Mouse (Mus musculus) gastrocnemius, postnatal 25 days (tissue): ENCODE measurements around the gene Icos. TPM values are rescaled to one million over a fixed set of nuclear protein-coding genes. Genes with fewer than 3 reads are reported as not detected.

Experiments used
- DNase-seq: peaks from one replicate; pipeline ENCODE4 v3.0.0; 2022
- total RNA-seq, 2 experiments: library from RNA; stranded (reverse); gene quantifications; 1 replicate in 1 of 2; 2 replicates in 1 of 2; pipeline ENCODE4 v1.2.3; 2021

The Icos gene
- total RNA-seq, 2 experiments from 2014 or later, result not detected

DNA sequence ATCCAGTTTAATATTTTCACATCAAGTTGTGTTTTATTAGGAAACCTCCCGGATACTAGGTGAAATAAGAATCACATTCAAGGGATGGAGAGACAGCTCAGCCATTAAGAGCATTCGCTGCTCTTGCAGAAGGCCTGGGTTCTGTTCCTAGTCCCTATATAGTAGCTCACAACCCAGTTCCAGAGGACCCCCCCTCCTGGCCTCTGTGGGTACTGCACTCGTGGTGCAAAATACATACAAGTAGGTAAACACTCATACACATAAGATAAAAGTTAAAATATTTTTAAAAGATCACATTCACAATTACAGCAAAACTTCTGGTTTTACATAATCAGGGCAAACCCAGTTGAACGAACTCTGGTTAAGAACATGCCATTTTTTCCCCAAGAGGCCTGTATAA, 15.6 kb upstream of the Icos start:
- DNase-seq, result no peak

DNA sequence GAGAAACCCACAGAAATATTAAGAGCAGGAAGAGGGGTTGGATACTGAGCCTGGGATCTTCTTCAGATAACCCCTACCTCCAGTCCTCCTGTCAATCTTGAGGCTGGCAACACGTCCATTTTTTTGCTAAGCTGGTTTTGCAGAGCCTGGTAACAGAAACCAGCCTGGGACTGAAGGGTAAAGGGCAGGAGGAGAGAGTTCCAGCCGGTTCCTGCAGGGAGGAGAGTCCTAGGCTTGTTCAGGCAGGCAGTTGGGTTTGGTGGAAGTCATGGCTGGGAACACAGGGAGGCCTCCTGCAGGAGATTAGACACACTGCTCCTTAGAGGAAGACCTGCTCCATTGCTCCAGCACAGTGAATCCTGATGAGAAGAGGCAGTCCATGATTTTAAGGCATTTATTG, 10.2 kb upstream of the Icos start:
- no peak for DNase-seq

DNA sequence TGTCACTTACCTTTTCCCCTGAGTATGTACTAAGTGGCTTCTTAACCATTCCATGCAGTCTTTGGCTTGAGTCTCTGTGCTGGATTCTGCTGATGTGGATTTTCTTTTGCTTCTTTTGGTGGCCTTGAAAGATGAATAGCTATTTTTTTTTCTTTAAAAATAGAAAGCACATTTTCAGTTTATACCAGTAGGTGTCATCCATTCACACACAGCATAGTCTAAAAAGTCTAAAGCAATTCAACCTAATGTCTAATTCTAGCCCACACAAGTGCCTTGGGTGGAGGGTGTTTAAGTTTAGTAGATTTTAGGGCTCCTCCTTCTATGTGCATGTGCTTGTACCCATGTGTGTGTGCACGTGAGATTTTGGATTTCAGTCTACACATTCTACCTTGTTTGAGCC, 6.9 kb upstream of the Icos start:
- DNase-seq, result no peak

DNA sequence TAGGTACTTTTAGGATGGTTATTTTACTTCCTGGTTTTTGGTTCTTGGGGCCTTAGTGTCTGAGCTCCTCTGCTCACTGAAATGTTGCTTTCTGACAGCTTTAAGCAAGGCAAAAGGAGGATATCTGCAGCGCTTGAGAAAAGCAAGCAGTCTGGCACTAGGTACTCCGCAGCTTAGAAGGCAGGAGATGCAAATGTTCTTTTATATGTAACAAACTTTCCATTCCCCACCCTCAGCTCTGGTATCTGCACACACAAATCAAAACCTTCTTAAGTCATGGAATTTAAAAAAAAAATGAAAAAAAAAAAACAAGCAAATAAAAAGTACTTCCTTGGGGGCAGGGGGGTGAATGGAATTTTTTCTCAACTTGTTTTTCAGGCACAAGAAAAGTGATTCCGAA, 3.5 kb upstream of the Icos start:
- no peak for DNase-seq

DNA sequence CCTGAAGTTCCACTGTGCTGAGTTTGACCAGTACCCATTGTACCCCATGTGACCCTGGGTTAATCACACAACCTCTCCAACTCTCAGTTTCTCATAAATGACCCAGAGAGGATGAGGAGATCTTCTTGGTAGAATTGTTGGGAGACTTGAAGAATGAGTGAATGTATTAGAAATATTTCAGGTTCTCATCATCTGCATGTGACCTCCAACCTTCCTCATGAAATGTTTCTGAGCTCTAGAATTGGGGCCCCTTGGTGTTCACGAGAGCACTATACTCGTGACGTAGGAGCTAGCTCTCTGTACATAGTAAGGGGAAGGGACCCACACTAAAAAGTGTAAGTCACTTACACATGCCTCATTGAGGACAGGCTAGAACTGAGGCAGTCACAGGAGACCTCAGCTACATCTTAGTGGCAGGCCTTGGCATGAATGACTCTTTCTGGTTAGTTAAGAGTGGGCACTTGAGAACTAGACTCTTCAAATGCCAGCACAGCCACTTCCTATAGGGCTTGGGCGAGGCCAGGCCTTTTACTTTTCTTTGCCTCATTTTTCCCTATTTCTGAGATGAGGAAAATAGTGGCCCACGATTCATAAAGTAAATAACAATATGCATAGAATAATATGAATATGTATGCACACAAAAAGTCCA, 2.0 kb upstream of the Icos start:
- no peak for DNase-seq

DNA sequence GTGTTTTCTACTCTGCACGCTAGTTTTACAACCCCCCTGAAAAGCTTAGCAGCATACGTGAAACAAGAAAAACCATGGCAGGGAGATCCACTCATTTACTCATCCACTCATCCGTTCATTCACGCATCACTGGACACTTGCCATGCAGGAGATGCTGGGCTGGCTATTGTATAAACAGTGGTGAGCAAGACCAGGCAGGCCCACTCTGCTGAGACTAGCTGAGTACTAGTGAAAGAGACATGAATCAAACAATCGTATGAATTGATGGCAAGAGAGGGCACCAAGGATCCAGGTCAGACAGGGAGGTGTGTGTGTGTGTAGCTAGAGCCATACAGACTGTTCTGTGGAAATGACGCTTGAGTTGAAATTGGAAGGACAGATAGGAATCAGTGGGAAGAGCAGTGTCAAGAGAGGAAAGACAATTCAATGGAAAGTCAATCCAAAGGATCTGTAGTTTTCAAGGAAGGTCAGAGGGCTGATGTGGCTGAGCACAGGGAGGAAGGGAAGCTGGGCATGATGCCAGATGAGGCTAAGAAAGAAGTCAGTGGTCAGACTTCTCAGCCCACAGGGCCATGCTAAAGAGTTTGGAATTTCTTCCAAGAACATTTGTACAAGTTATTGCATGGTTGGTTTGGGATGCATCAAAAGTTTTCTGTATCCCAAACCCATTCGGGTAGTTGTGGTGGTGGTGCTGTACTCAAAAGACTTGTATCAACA, 1.6 kb downstream of the Icos start:
- DNase-seq, result no peak

DNA sequence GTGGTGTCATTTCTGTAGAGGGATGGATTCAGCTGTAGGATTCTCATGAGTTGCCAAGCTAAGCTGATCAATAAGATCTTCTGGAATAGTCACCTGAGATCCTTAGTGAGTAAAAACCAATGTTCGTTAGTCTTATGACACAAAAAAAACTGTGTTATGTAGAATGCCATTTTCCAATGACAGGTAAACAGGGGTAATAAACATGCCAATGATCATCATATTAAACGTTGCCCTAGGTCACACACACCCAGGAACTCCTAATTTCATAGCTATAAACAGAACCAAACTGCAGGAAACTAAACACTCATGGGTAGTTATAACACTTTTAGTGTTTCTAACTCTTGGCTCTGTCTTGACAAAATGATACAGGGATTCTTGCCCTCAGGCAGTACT, 2.1 kb downstream of the Icos start:
- no peak for DNase-seq

DNA sequence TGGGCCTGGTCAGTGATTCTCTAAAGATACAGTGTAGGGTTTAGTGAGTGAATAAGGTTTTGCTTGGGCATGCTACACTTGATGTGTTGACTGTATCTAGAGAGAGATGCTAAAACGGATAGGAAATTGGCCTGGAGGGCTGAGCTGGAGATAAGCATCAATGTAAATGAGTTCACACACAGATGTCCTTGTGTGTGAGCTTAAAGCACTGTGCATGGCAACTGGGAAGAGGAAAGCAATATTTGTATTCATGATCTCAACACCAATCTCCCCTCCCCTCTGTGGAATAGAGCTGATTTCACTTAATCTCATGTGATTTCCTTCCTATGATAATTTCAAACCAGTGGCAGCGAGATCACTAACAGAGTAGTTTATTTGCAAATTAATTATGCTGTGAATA, 7.3 kb downstream of the Icos start:
- no peak for DNase-seq

DNA sequence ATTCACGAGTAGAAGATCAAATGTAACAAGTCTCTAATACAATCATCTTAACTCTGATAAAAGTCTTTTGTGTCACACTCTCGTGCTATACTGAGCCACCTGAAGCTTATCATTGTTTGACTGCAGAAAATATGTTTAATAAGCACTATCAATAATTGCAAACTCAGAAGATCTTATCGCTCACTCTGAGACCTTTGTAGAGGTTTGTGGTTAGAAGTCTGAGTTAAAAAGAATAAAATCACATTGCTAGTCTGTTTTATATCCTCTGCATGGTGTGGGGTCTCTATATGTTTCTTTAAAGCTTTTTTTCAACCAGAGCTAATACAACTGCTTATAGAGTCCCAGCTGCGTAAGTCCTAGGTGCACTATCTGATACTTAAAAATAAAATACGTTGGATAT, 8.4 kb downstream of the Icos start:
- no peak for DNase-seq

DNA sequence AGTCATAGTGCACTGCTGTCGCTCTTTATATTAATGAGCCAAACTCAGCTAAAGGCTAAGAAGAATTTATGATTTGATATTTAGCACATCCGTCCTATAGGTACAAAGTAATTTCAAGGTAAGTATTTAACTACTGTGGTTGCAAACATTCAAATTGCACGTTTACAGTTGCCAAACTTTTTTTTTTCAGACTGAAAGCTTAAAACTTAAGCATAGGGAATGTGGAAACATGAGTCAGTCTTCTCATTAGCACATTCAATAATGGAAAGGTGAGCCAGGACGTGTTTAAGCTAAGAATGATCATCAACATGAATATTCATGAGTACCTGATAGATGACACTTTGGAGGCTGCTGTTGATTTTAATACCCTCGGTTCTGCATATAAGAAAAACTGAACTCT, 11.4 kb downstream of the Icos start:
- DNase-seq, result no peak

DNA sequence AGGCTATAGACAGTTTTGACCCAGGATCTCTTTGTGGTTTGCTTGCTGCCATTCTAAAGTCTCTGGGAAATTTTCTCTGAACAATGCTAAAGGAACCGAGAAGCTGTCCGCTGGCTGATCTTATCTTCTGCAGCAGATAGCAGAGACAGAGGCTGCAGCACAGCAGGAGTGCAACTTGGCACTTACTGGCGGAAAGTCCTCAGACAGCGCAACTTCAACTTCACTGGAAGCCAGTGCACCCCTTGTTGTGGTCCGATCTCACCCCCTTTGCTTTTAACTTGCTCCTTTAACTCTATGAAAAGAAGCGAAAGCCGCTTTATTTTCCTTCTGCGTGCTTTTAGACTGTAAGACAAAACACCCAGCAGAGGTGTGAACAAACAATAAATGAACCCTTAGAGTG, 12.6 kb downstream of the Icos start:
- no peak for DNase-seq

DNA sequence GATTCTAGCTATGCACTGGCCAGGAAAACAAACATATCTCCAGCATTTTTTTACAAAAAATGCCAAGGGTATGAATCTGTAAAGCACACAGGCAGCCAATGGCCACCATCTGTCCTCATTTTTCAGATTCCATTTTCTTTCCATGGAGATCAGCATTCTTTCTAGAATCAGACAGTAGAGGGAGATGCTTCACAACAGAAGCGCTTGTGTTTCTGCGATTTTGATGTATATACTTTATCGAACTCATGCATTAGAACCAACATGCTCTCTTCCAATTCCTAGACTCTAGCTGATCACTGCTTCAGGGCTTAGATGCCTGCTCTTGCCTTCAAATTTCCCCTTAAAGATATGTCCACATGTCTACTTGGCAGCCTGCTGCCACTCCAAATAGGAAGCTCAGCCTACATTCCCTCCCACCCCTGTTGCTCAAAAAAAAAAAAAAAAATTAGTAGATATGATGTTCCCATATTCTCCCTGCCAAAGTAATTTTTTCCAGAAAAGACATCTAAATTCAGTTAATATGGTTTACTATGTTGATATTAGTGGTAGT, 20.4 kb downstream of the Icos start:
- DNase-seq, result no peak

DNA sequence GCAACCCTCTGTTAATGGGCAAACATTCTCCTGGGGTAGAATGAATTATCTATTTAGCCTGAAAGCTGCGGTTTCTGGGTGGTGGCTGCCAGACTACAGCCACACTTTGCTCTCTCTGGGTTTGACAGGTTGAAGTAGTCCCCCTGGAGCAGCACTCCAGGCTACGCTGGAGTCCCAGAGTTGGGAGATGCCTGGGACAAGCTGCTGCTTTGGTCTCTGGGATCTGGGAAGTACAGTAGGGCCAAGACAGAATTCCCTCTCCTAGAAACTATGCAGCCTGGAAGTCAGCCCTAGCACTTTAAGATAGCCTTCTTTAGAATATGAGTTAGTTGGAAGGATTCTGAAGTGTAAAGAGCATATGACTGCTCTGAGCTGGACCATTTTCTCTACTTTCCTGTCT, 21.0 kb downstream of the Icos start:
- no peak for DNase-seq

DNA sequence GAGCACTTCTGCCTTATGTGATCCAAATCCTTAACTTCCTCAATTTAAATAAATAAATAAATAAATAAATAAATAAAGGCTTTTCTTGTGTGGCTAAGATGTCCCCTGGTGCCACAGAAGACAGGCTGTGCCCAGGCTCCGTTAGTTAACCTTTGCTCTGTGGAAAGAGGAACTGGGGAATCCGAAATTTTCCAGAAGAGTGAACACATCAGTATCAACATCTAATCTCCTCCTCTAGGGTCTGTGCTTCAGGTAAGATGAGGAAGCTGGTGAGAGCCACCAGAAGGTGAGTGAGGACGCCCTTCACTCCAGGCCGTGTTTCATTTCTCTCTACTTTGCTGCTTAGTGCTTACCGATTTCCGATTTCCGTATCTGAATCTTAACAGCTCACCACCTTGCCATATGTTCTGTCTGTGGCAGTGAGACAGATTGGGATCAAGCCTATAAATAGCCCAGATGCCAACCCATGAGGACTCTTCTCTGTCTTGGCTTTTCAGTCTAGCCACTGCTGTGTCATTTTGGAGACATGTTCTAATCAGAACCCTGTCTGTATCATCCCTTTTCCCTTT, 24.1 kb downstream of the Icos start:
- no peak for DNase-seq

DNA sequence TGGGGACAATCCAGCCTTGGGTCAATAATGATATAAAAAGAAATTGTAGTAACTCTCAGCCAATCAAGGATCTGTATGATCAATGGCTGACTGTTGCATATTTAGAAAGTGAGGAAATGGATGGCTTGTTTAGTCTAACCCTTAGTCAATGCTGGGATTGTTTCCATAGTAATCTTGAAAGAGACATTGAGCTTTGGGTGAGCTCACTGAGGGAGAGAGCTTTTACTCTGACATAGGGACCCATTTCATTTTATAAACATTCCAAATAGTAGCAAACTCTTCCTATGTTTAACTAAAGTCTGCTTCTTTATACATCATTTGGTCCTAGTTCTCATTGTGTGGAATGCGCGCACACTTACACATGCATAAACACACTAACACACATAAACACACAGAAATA, 28.5 kb downstream of the Icos start:
- DNase-seq, result no peak

DNA sequence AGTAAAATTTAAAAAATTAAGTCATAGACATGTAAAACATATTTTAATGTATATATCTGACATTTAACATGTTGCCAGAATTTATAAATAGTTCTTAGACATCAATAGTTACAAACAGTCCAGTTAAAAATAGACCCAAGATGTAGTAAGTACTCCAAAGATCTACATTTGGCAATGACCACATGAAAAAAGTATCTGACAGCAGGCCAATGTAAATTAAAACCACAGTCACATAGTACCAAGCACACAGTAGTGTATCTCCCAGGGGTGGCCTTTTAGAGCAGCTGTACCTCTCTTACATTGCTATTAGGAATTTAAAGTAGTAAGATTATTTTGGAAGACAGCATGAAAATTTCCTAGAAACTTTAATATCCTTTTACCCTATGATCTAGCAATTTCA, 29.8 kb downstream of the Icos start:
- no peak for DNase-seq

DNA sequence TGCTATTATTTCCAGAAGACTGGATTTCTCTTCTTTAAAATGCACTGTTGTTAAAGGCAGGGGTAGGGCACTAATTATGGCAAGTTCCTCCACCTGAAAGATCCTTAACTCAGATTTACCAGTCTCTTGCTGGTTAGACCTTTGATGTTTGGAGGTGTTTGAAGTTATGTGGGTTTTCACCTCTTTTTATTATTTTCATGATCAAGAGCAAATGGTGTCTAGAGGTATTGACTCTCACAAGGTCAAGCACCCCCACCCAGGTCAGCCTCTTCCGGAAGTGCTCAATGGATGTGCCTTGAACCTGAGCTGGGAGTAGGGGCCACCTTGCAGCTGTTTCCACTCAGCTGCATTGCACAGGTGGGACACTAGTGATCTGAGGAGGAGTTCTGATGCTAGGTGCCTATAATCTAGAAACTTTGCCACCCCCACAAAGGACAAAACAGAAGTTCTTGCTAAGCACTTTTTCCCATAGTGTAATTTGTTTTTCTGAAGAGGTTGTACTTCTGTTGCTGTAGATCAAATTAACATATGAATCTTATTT, 38.9 kb downstream of the Icos start:
- no peak for DNase-seq

DNA sequence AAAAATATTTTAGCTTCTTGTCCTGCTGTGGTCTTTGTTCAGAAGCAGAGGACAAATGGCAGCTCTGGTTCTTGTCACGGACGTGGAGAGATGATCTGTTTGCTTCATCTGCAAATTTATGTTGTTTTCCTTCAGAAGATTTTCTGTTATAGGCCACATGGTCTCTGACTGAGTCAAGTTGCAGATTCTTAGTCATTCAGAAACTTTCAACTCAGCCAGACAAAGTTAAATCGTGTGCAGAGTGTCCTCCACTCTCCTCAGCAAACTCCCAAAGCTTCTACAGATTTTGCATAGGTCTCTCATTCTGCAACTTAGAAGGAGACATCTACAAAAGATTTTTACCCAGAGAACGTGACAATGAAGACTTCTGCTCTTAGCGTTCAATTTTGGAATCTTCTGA, 49.0 kb downstream of the Icos start:
- DNase-seq, result no peak

DNA sequence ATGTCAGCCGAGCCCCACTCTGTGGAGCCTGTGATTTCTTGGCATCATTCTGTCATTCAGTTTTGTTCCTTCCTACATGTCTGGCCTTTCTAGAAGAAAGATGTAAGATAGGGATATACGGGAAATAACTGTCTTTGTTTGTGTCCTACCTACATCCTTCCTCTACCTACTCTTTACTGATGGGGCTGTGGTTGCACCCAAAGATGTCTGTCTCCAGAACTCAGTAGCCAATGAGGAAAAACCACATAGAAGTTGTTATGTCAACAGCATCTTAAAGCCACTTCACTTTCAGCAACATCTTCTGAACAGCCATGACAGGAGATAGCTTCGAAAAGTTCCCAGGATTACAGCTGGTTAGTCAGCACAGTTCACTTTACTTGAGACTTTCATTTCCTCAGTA, 49.8 kb downstream of the Icos start:
- no peak for DNase-seq

DNA sequence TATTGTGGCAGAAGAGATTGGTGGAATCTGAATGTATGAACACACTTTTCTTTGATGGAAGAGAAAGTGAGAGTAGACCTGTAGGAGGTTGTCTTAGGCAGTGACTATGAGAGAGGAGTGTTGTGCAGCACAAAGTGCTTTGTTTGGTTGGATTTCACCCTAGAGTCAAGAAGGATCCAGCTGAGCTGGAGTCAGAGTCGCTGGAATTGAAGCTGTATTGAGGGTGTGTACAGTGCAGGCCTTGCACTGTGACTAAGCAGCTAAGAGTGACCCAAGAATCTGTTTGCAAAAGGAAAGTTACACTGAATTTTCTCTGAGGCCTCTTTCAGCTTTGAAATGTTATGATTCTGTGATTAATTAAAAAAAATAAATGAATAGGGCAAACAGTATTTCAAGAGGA, 52.2 kb downstream of the Icos start:
- DNase-seq, result no peak

DNA sequence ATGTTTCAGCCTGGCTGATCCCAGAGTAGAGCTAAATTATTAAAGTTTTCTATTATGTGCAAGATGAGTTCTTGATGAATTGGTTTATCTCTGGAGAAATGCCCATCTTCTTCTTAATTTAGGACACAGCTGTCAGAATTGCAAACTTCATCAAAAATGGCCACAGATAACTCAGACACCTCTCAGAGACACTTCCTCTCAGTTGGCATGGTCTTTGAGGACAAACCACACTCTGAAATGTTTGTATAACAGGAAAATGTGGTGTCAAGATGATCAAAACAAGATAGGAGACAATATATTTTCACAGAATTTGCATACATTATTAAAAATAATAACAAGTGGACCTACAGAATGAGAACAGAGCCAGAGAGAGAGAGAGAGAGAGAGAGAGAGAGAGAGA, 52.8 kb downstream of the Icos start:
- DNase-seq, result no peak

DNA sequence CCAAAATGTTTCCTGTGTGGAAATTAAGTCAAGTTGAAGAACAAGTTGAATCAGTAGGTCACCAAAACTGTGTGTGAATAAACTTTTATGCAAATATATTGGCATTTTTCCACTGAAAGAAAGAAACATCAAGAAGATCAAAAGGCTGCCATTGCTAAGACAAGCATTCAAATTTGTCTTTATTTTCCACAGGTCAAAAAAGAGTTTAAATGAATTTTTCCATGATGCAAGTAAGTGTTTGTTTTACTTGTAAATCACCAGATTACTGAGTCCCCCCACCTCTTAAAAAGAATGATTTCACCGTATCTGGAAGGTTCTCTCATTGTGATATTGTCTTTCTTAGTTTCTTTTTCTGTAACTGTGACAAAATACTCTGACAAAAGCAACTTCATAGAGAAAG, 57.5 kb downstream of the Icos start:
- DNase-seq, result no peak

DNA sequence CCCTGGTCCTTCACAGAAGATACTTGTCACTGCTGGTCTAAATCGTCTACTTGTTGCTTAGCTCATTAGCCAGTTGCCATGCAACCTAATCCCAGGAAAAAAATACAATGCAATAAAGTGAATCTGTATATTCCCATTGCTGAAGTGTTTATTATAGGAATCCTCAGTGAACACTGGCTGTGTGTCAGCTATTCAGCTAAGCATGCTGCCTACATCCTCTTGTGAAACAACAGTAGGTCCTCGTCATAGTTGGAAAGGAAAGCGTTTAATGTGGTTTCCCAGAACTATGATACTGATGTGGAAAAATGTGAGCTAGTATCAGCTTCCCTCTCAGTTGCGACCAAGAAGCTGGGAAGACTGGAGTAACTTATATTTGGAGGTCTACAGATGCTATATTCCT, 60.5 kb downstream of the Icos start:
- DNase-seq, result no peak

DNA sequence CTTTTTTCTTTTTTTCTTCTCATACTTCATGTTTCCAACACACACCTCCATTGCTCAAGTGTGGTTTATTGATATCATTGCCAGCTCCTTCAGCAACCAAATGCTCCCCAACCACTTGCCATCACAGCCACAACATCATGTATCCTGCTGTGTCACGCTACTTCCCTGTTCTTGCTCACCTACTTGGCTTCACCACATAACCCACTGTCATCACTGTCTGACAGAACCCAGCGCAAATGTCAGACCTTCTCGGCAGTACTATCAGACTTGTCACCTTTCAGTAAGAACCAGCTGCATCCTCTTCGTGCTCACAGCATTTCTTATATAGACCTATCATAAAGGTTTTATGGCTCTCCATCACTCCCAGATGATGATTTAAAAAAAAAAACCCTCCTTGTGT, 61.6 kb downstream of the Icos start:
- DNase-seq, result no peak
